Mouse (Mus musculus): Measurements from ENCODE around the gene Trpm4.

Trpm4 gene

GRCm38 (mm10) chr7:45312686-45313453 lies 20.7 kb downstream of the Trpm4 start:
- no peak for DNase-seq (ENCODE audit: low spot score in 2 of 2)

DNA sequence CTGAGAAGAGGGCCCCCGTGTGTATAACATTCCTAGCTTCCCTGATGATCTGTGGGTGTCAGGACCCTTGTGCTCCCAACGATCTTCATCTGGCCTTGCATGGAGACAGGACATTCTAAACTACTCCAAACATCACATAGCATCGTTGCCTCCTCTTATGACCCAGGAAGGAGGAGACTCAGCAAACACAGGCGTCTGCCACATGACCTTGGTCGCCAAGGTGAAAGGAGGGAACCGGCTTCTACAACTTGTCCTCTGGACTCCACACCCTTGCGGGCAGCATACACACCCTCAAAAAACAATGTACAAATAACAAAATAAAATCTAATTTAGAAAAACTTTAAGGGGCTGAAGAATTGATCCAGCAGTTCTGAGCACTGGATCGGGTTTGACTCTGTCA lies 21.6 kb downstream of the Trpm4 start:
- no peak for DNase-seq (ENCODE audit: low spot score in 2 of 2)

GRCm38 (mm10) chr7:45309455-45309854 lies 24.1 kb downstream of the Trpm4 start:
- no peak for DNase-seq (ENCODE audit: low spot score in 2 of 2)

- DNase-seq (ENCODE audit: low spot score in 2 of 2): no peak
Measured at GRCm38 (mm10) chr7:45308551-45309240, 24.9 kb downstream of the Trpm4 start.

GRCm38 (mm10) chr7:45305275-45305674 lies 28.3 kb downstream of the Trpm4 start:
- DNase-seq (ENCODE audit: low spot score in 2 of 2): peak; percentile 52 to 55

- DNase-seq (ENCODE audit: low spot score in 2 of 2): no peak
Measured at GRCm38 (mm10) chr7:45304869-45305268, 28.7 kb downstream of the Trpm4 start.

DNA sequence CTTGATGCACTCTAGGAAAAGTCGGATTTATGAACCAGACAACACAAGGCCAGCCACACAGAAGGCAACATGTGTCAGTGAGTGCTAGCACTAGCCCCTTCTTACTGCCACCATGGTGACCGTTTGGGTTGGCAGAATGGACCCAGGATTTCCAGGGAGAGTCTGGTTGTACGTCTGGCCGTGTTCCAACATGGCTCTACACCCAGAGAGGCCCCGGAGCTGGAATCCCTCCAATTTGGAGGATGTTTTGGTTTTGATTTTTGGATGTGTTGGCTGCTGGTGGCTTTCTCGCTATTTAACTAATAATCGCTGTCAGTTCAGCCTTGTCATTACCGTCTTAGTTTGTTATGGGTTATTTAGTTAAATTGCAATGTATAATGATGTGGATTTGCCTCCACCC lies 31.0 kb downstream of the Trpm4 start:
- no peak for DNase-seq (ENCODE audit: low spot score in 2 of 2)

- DNase-seq (ENCODE audit: low spot score in 2 of 2): peak; percentile 56 to 61
Measured at GRCm38 (mm10) chr7:45300270-45300669, 33.3 kb downstream of the Trpm4 start.

DNA sequence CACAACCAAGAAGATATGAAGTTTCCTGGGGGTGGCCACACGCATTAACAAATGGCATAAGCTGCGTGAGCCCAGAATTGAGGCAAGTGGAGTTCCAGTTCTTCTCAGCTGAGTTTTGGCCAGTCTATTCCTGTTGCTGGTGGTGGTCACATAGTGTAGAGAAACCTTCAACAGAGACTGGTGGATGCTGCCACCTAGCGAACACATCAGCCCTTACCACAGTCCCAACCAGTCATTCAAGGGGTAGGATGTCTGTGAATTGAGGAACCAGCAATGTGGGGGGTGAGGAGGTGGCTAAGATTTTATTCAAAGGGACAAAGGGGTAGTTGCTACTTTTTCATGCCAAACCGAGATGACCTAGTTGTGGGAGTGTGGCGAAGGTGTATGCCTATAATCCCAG lies 33.8 kb downstream of the Trpm4 start:
- DNase-seq (ENCODE audit: low spot score in 2 of 2): peak; percentile 59 to 75

DNA sequence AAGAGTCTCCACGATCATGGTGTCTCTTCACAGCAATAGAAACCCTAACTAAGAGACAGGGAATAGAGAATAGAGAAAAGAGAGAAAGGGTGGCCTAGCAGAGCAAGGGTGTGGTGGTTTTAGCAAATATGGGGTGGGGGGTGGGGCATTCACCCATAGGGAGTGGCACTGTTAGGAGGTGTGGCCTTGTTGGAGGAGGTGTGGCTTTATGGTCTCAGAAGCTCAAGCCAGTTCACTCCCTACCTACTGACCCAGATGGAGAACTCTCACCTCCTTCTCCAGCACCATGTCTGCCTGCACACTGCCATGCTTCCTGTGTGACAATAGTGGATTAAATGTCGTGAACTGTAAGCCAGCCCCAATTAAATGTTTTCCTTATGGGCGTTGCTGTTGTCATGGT lies 36.0 kb downstream of the Trpm4 start:
- no peak for DNase-seq (ENCODE audit: low spot score in 2 of 2)

DNA sequence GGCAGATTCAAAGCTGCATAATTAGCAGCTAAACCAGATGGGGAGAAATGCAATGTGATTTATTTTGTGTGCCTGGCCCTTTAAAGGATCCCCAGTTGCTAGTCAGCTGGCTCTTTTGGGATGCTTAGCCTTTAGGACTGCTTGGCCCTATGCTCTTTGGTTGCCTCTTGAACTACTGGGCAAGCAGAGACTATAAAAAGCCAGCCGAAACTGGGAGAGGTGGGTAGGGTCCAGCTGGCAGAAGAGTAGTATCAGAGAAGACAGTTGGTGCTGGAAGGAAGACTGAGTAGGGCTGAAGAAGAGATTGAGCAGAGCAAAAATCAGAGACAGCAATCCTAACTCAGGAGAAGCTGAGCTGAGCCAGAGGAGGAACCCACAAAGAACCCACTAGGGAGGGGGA lies 37.0 kb downstream of the Trpm4 start:
- no peak for DNase-seq (ENCODE audit: low spot score in 2 of 2)

DNA sequence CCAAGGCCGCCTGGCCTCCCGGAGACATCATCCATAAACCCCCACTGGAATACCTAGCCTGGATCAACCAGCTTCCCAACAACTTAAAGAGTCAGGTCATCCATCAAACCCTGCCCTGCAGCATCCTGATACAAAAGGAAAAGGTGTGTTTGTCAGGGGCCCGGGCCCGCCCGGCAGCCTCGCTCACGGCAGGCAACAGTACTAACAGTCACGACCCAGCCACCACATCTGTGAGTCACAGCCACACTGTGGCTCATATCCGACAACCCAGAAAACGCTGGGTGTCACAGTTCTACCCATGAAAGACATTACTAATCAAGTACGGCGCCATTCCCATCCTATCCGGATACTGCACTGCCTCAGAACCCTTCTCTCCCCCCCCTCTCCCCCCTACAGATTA lies 47.1 kb downstream of the Trpm4 start:
- no peak for DNase-seq (ENCODE audit: low spot score in 2 of 2)

- DNase-seq (ENCODE audit: low spot score in 2 of 2): peak; percentile 37 to 38
Measured at GRCm38 (mm10) chr7:45277136-45277760, 56.3 kb downstream of the Trpm4 start, which contains the start of gene Slc6a21. Slc6a21 (plus strand) TSS chr7:45277513.

- no peak for DNase-seq (ENCODE audit: low spot score in 2 of 2)
Measured at GRCm38 (mm10) chr7:45273672-45274071, 59.9 kb downstream of the Trpm4 start.

- no peak for DNase-seq (ENCODE audit: low spot score in 2 of 2)
Measured at GRCm38 (mm10) chr7:45272786-45273412, 60.7 kb downstream of the Trpm4 start.

DNA sequence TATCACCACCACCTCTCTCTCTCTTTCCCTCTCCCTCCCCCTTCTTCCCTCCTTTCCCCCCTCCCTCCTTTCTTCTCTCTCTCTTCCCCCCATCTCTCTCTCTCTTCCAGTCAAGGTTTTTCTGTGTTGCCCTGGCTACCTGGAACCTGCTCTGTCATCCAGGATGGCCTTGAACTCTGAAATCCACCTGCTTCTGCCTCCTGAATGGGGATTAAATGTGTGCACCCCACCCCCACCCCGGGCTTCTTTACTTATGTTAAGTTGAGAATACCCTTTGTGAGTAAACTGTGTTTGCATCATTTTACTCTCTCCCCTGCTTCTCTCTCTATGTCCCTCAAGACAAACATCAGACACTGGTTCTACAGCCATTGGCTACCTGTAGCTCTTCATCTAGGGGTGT lies 68.1 kb downstream of the Trpm4 start:
- DNase-seq (ENCODE audit: low spot score in 2 of 2): no peak

DNA sequence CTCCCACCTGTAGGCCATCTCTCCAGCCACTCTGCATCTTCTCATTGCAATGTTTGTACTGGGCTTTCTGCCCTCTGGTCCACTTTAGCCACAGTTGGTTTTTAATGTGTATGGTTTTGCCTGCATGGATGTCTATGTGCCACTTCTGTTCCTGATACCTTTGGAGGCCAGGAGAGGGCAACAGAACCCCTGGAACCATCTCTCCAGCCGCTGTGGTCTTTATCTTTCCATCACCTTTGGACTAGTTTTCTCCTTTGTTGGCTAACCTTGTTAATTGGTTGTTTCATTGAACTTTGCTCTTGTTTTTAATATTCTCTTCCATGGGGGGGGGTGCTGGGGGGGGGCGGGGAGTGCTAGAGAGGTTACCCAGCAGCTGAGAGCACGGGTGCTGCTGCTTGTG lies 69.2 kb downstream of the Trpm4 start:
- DNase-seq (ENCODE audit: low spot score in 2 of 2): no peak

- no peak for DNase-seq (ENCODE audit: low spot score in 2 of 2)
Measured at GRCm38 (mm10) chr7:45263006-45263607, 70.5 kb downstream of the Trpm4 start.

- DNase-seq (ENCODE audit: low spot score in 2 of 2): no peak
Measured at GRCm38 (mm10) chr7:45262266-45262665, 71.3 kb downstream of the Trpm4 start.

DNA sequence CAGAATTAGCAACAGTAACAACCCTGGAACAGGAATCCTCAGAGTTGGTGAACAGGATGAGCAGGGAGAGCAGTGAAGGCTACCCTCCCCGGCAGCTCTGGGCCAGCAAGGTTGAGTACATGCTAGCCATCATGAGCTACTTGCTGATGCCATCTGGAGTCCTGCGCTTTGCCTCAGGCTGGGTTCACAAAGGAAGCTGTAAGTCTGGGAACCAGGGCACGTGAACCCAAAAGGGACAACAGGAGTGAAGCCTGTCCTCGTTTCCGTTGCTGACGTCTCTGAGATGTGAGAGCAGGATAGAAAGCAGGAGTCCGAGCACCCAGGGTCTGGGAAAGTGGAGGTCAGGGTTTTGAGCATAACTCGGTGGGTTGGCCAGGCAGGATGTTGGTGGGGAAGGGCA lies 74.3 kb downstream of the Trpm4 start:
- DNase-seq (ENCODE audit: low spot score in 2 of 2): no peak

GRCm38 (mm10) chr7:45257063-45257840 lies 76.3 kb downstream of the Trpm4 start:
- DNase-seq (ENCODE audit: low spot score in 2 of 2): peak in 1 of 2 experiments; percentile 56

All from right cerebral cortex, postnatal 36 days (tissue).